Mouse (Mus musculus) embryonic fibroblast, embryonic 13.5 days (primary cell): Measurements from ENCODE around the gene Fchsd2.

Source experiments
- CTCF ChIP-seq: IDR thresholded peaks from 2 replicates; pipeline ENCODE4 v1.5.1; 2011; ENCODE audit warnings: mild to moderate bottlenecking, control low read depth, low read length, moderate library complexity, borderline replicate concordance; ENCODE audit not compliant: insufficient read depth
- POLR2A ChIP-seq: IDR thresholded peaks from 2 replicates; pipeline ENCODE4 v1.6.1; 2011; ENCODE audit warnings: low read depth, mild to moderate bottlenecking, control low read depth, low read length, moderate library complexity

DNA sequence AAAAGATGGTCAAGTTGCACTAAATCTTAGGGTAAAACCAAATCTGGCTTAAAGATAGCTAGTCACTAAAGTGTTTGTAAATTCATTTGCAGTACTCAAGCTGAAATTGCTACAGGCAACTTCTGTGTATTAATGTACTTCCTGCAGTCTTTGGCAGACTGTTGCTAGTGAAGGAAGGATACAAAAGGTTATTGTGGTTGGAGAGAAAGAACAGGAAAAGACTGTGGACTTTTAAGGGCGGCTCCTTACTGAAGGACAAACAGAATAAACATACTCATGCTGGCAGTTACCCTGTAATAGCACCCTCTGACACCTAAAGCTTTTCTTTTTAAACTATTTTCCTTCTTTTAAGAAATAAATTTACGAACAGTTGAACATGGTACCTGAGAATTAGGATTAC lies 50.2 kb downstream of the Fchsd2 start:
- TF ChIP-seq POLR2A (no peak), CTCF (no peak)
